Mouse (Mus musculus) heart, embryonic 12.5 days (tissue): ENCODE data around the gene Sstr5. TPM values are rescaled to one million over a fixed set of nuclear protein-coding genes. Genes with fewer than 3 reads are reported as not detected.

Source experiments
- ATAC-seq: fragments of 200-750 bp; cut with Nextera tagmentation; 2 replicates; pipeline ENCODE4 v1.8.0; 2017; ENCODE audit warnings: moderate TSS enrichment, moderate library complexity; ENCODE audit not compliant: insufficient number of reproducible peaks, low FRiP score
- H3K27ac ChIP-seq: fragments of 300-500 bp; sonication (generic); 2 replicates; pipeline ENCODE4 v1.5.1; 2016; ENCODE audit warnings: mild to moderate bottlenecking, moderate library complexity; ENCODE audit not compliant: poor library complexity, severe bottlenecking
- H3K27me3 ChIP-seq: fragments of 300-500 bp; sonication (generic); replicated peaks from 2 replicates; pipeline ENCODE4 v1.6.1; 2016; ENCODE audit warnings: mild to moderate bottlenecking, moderate library complexity
- H3K36me3 ChIP-seq: fragments of 300-500 bp; sonication (generic); 2 replicates; pipeline ENCODE4 v1.6.1; 2016; ENCODE audit warnings: mild to moderate bottlenecking, moderate library complexity
- H3K4me1 ChIP-seq: fragments of 300-500 bp; sonication (generic); replicated peaks from 2 replicates; pipeline ENCODE4 v1.6.1; 2016; ENCODE audit warnings: mild to moderate bottlenecking
- H3K4me2 ChIP-seq: fragments of 300-500 bp; sonication (generic); 2 replicates; pipeline ENCODE4 v1.6.1; 2016; ENCODE audit warnings: mild to moderate bottlenecking, moderate library complexity
- H3K4me3 ChIP-seq: fragments of 300-500 bp; sonication (generic); 2 replicates; pipeline ENCODE4 v1.5.1; 2016; ENCODE audit warnings: mild to moderate bottlenecking
- H3K9ac ChIP-seq: fragments of 300-500 bp; sonication (generic); 2 replicates; pipeline ENCODE4 v1.6.1; 2016; ENCODE audit warnings: mild to moderate bottlenecking, moderate library complexity
- H3K9me3 ChIP-seq: fragments of 300-500 bp; sonication (generic); replicated peaks from 2 replicates; pipeline ENCODE4 v1.6.1; 2016; ENCODE audit warnings: mild to moderate bottlenecking, moderate library complexity
- WGBS: fragments of 180-500 bp; shearing (Covaris S2); methylation state at CpG from one replicate; pipeline ENCODE4 v1.1.7; 2016; 5-methylcytosine and 5-hydroxymethylcytosine counted together
- polyA plus RNA-seq: library from polyadenylated mRNA; unstranded; fragments of >200 nt; fragmentation: Nextera tagmentation; extraction: Ambion mirVana; gene quantifications from 2 replicates; pipeline ENCODE4 v1.2.1, GENCODE M21; 2016

Sstr5 gene
- polyA plus RNA-seq, 1 experiment from 2014 or later: 0.63 TPM

GRCm38 (mm10) chr17:25472044-25472443 lies 25.0 kb downstream of the Sstr5 start:
- H3K36me3 ChIP-seq: no peaks in the 10 kb centered on the region
- peaks cover 49% of the 10 kb centered on the region for H3K4me1 ChIP-seq
- H3K9me3 ChIP-seq: no peaks in the 10 kb centered on the region
- H3K4me3 ChIP-seq: no peak overlapping the region
- H3K4me2 ChIP-seq: peak overlapping the region; percentile 57
- no peak for ATAC-seq
- no peak overlapping the region for H3K27ac ChIP-seq
- H3K9ac ChIP-seq: no peak overlapping the region
- H3K27me3 ChIP-seq: peaks cover 39% of the 10 kb centered on the region
- WGBS: 35% methylated on average over 14 of the region's 14 CpGs

DNA sequence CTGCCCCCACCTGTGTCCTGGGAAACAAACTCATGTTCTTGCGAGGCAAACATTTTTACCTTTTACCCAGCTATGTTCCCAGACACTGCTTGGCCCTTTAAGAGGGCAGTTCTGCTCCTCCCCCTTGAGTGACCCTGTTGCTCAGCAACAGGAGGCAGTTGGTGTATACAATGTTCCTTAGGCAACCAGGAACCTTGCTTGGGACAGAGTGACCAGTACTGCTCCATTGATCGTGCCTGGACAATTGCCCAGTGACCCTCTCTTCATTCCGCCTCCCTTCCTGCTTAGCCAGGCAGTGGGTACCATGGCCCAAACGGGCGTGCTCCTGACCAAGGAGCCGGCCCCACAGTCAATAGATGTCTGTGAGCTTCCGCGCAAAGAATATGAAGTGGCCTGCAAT lies 25.7 kb downstream of the Sstr5 start:
- Histone ChIP-seq H3K36me3 (no peaks in the 10 kb centered on the region), H3K27ac (no peak overlapping the region), H3K9me3 (no peaks in the 10 kb centered on the region), H3K4me1 (peaks cover 56% of the 10 kb centered on the region), H3K9ac (0 out of 2 replicates have a peak overlapping the region, but pooled peaks have one; percentile 32), H3K4me3 (no peak overlapping the region; the same call in 1 of the 2 replicates), H3K27me3 (peaks cover 38% of the 10 kb centered on the region), H3K4me2 (peak overlapping the region; percentile 57)
- WGBS: 38% methylated on average over 8 of the region's 8 CpGs
- no peak for ATAC-seq

GRCm38 (mm10) chr17:25469798-25470197 lies 27.3 kb downstream of the Sstr5 start:
- Histone ChIP-seq H3K4me1 (peaks cover 69% of the 10 kb centered on the region), H3K27ac (no peak overlapping the region), H3K36me3 (no peaks in the 10 kb centered on the region), H3K4me2 (no peak overlapping the region), H3K27me3 (peaks cover 27% of the 10 kb centered on the region), H3K9ac (peak overlapping the region; percentile 10; the same call in 1 of the 2 replicates), H3K4me3 (no peak overlapping the region), H3K9me3 (no peaks in the 10 kb centered on the region)
- ATAC-seq: no peak
- 22% methylated on average over 8 of the region's 8 CpGs for WGBS

GRCm38 (mm10) chr17:25468301-25468700 lies 28.8 kb downstream of the Sstr5 start:
- Histone ChIP-seq H3K9ac (no peak overlapping the region; the same call in 1 of the 2 replicates), H3K27ac (peak overlapping the region; percentile 49), H3K9me3 (no peaks in the 10 kb centered on the region), H3K4me3 (no peak overlapping the region), H3K27me3 (peaks cover 19% of the 10 kb centered on the region), H3K36me3 (no peaks in the 10 kb centered on the region), H3K4me1 (peaks cover 79% of the 10 kb centered on the region), H3K4me2 (no peak overlapping the region; the same call in 1 of the 2 replicates)
- ATAC-seq: no peak
- WGBS: 32% methylated on average over 6 of the region's 6 CpGs

DNA sequence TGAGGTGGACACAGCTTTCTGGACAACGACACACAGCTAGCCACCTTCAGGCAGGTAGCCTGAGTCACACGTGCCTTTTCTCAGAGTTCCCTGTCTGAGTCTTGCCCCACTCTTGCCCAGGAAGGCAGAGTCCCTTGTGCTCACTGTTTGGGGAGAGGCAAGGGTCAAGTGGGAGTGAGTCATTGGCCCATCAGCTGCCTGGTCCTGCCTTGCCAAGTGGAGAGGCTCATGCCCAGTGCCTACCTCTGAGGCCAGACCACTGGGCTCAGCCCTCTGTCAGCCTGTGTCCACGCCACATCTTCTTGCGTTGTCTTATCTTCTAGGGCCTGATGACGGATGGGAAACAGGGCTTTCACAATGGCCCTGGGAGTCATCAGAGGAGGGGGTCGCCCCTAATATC lies 29.3 kb downstream of the Sstr5 start:
- no peaks in the 10 kb centered on the region for H3K36me3 ChIP-seq
- H3K4me3 ChIP-seq: no peak overlapping the region
- peaks cover 14% of the 10 kb centered on the region for H3K27me3 ChIP-seq
- ATAC-seq: no peak
- H3K9ac ChIP-seq: no peak overlapping the region
- no peak overlapping the region; the same call in 1 of the 2 replicates for H3K4me2 ChIP-seq
- WGBS: 19% methylated on average over 6 of the region's 6 CpGs
- H3K27ac ChIP-seq: peak overlapping the region; percentile 49
- H3K4me1 ChIP-seq: peaks cover 84% of the 10 kb centered on the region
- H3K9me3 ChIP-seq: no peaks in the 10 kb centered on the region

DNA sequence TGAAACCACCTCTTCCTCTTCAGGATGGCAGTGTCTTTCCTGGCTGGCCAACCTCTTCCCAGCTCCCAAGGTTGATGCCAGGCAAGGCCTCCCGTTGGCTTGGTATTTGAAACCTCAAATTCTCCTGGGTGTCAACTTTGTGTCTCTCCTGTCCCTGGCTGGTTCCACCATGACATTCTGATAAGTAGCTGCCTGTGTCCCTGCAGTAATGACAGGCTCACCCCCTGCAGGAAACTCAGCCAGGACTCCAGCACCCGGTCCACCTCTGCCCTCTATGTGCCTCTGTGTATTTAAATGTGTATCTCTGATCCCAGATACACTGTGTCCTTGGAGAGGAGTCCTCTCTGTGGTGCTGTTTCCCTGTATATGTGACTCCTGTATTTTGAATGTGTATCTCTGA lies 30.8 kb downstream of the Sstr5 start:
- H3K4me1 ChIP-seq: peaks cover 86% of the 10 kb centered on the region
- H3K27ac ChIP-seq: no peak overlapping the region
- H3K4me2 ChIP-seq: no peak overlapping the region
- ATAC-seq: no peak
- no peaks in the 10 kb centered on the region for H3K36me3 ChIP-seq
- no peak overlapping the region for H3K4me3 ChIP-seq
- H3K27me3 ChIP-seq: peaks cover 2% of the 10 kb centered on the region; the same call in 1 of the 2 replicates
- H3K9ac ChIP-seq: no peak overlapping the region
- 53% methylated on average over 2 of the region's 2 CpGs for WGBS
- no peaks in the 10 kb centered on the region for H3K9me3 ChIP-seq

DNA sequence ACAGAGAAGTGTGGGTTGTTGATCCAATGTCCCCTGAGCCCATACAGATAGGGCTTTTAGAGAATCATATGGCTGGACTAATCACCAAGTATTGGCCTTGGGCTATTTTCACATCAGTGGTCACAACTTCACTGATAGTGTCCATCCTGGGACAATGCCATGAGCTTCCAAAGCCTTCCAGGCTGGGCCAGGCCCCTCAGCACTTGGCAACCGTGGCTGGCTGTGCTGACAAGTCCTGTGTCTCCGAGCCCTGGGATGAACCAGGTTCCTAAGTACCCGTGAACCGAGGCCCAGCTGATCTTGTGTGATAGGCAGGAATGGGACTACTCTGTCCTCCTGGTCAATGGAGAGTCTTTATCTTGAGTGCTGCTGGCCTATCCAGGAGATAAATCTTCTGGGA lies 33.0 kb downstream of the Sstr5 start:
- no peak for ATAC-seq
- Histone ChIP-seq H3K9me3 (no peaks in the 10 kb centered on the region), H3K9ac (peak overlapping the region; percentile 20; the same call in 1 of the 2 replicates), H3K4me3 (no peak overlapping the region), H3K27me3 (no peaks in the 10 kb centered on the region), H3K4me2 (peak overlapping the region; percentile 31; the same call in 1 of the 2 replicates), H3K36me3 (no peaks in the 10 kb centered on the region), H3K4me1 (peaks cover 73% of the 10 kb centered on the region), H3K27ac (peak overlapping the region; percentile 99)
- 29% methylated on average over 4 of the region's 4 CpGs for WGBS

DNA sequence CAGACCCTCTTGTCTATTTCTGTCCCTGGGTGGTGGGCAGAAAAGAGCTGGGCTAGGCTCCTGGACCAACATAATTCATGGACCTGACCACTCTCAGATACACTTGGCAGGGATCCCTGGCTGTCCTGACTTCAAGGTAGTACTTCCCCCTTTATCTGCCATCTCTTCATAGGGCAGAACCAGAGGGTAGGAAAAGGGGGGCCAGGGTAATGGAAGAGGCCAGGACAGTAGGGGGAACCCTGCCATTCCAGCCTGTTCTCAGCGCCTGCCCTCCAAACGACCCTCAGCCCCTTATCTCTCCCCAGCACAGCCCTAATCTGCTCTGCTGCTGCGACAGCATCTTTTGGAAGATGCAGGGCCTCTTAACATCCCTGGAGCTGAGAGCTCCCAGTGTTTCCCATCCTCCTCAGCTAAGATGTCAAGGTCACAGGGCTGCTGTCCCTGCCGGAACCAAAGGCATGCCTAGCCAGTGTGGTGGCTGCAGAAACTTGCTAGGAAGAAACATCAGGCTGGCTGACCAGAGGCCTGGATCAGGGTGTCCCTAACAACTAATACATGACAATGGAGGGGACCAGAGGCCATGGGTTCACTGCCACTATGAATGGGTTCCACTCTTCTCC lies 33.7 kb downstream of the Sstr5 start:
- WGBS: 12% methylated on average over 4 of the region's 4 CpGs
- no peaks in the 10 kb centered on the region for H3K36me3 ChIP-seq
- peak overlapping the region; percentile 20; the same call in 1 of the 2 replicates for H3K9ac ChIP-seq
- H3K9me3 ChIP-seq: no peaks in the 10 kb centered on the region
- ATAC-seq: peak; percentile 24; the same call in 1 of the 2 replicates
- no peaks in the 10 kb centered on the region for H3K27me3 ChIP-seq
- H3K4me2 ChIP-seq: peak overlapping the region; percentile 31
- peaks cover 68% of the 10 kb centered on the region for H3K4me1 ChIP-seq
- H3K27ac ChIP-seq: peak overlapping the region; percentile 99
- H3K4me3 ChIP-seq: no peak overlapping the region

GRCm38 (mm10) chr17:25462236-25462875 lies 34.7 kb downstream of the Sstr5 start:
- Histone ChIP-seq H3K27me3 (no peaks in the 10 kb centered on the region), H3K4me1 (peaks cover 57% of the 10 kb centered on the region), H3K4me3 (no peak overlapping the region), H3K36me3 (no peaks in the 10 kb centered on the region), H3K9me3 (no peaks in the 10 kb centered on the region), H3K27ac (peak overlapping the region; percentile 99), H3K4me2 (peak overlapping the region; percentile 31), H3K9ac (no peak overlapping the region)
- ATAC-seq: peak; percentile 82
- 10% methylated on average over 9 of the region's 9 CpGs for WGBS

GRCm38 (mm10) chr17:25456540-25456939 lies 40.5 kb downstream of the Sstr5 start:
- no peak overlapping the region for H3K4me3 ChIP-seq
- H3K27ac ChIP-seq: no peak overlapping the region
- 53% methylated on average over 8 of the region's 8 CpGs for WGBS
- no peak for ATAC-seq
- no peaks in the 10 kb centered on the region for H3K9me3 ChIP-seq
- H3K27me3 ChIP-seq: no peaks in the 10 kb centered on the region
- H3K4me1 ChIP-seq: peaks cover 13% of the 10 kb centered on the region
- H3K4me2 ChIP-seq: no peak overlapping the region
- no peak overlapping the region for H3K9ac ChIP-seq
- H3K36me3 ChIP-seq: no peaks in the 10 kb centered on the region

GRCm38 (mm10) chr17:25454272-25454671 lies 42.8 kb downstream of the Sstr5 start, which contains the start of gene Tekt4:
Tekt4 (plus strand) TSS chr17:25454615.
- Histone ChIP-seq H3K4me3 (no peak within 1 kb of the TSS), H3K9me3 (no peaks in the 10 kb centered on the region), H3K36me3 (no peaks in the 10 kb centered on the region), H3K4me1 (peaks cover 22% of the 10 kb centered on the region), H3K9ac (peak within 1 kb of the TSS; percentile 31), H3K4me2 (no peak within 1 kb of the TSS), H3K27me3 (no peaks in the 10 kb centered on the region), H3K27ac (no peak within 1 kb of the TSS)
- ATAC-seq: no peak
- 39% methylated on average over 2 of the region's 2 CpGs for whole genome bisulfite sequencing
